Mouse (Mus musculus) brain, embryonic 14.5 days (tissue): Measurements from ENCODE around the gene Olfr735.

Source experiments
- CTCF ChIP-seq: fragments of 200-500 bp; IDR thresholded peaks from 2 replicates; pipeline ENCODE4 v1.5.1; 2012; ENCODE audit warnings: inconsistent platforms, mild to moderate bottlenecking, moderate library complexity, borderline replicate concordance; ENCODE audit not compliant: insufficient read depth, insufficient read length; ENCODE audit errors: extremely low read depth
- POLR2A ChIP-seq: fragments of 200-500 bp; IDR thresholded peaks from 2 replicates; pipeline ENCODE4 v1.6.1; 2012; ENCODE audit warnings: mild to moderate bottlenecking, inconsistent platforms, borderline replicate concordance; ENCODE audit not compliant: poor library complexity, insufficient read depth, insufficient read length, severe bottlenecking; ENCODE audit errors: extremely low read depth

DNA sequence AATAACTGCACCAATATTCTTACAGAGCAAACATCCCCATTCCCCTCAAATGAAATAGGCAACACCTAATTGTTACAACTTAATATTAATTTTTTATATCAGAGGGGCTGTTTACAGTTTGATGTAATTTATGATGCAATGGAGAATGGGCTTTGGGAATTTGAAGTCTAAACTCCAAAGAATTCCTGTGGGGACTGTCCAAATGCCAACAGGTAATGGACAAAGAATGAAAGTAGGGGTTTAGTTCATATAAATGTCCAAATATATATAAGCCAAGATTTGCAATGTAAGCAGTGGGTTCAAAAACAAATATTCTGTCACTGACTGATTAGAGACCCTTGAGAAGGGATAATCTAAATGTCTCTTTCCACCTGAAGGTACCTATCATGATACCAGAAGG lies 47.2 kb downstream of the Olfr735 start, which contains the start of gene Olfr733:
- no peak for TF ChIP-seq CTCF
- TF ChIP-seq POLR2A: no peak
